Mouse (Mus musculus) hindbrain, embryonic 10.5 days (tissue): ENCODE results near the gene Ncapd3. TPM values are rescaled to one million over a fixed set of nuclear protein-coding genes. Genes with fewer than 3 reads are reported as not detected.

Experiments used
- DNase-seq: peaks from one replicate; pipeline ENCODE4 v3.0.0-alpha.2; 2017; ENCODE audit warnings: low spot score
- H3K27ac ChIP-seq: fragments of 300-500 bp; sonication (generic); 2 replicates; pipeline ENCODE4 v1.5.1; 2016; ENCODE audit warnings: mild to moderate bottlenecking, moderate library complexity
- H3K27me3 ChIP-seq: fragments of 300-500 bp; sonication (generic); 2 replicates; pipeline ENCODE4 v1.6.1; 2016; ENCODE audit warnings: mild to moderate bottlenecking; ENCODE audit not compliant: poor library complexity, insufficient read depth, severe bottlenecking
- H3K36me3 ChIP-seq: fragments of 300-500 bp; sonication (generic); 2 replicates; pipeline ENCODE4 v1.6.1; 2016; ENCODE audit warnings: mild to moderate bottlenecking, moderate library complexity
- H3K4me1 ChIP-seq: fragments of 300-500 bp; sonication (generic); replicated peaks from 2 replicates; pipeline ENCODE4 v1.6.1; 2016; ENCODE audit warnings: mild to moderate bottlenecking
- H3K4me3 ChIP-seq: fragments of 300-500 bp; sonication (generic); 2 replicates; pipeline ENCODE4 v1.5.1; 2016; ENCODE audit warnings: mild to moderate bottlenecking, moderate library complexity
- H3K9me3 ChIP-seq: fragments of 300-500 bp; sonication (generic); 2 replicates; pipeline ENCODE4 v1.6.1; 2016; ENCODE audit warnings: mild to moderate bottlenecking, moderate library complexity
- WGBS: fragments of 180-500 bp; shearing (Covaris S2); methylation state at CpG from one replicate; pipeline ENCODE4 v1.1.7; 2016; 5-methylcytosine and 5-hydroxymethylcytosine counted together
- polyA plus RNA-seq: library from polyadenylated mRNA; unstranded; fragments of >200 nt; fragmentation: Nextera tagmentation; extraction: Ambion mirVana; gene quantifications from 2 replicates; pipeline ENCODE4 v1.2.1, GENCODE M21; 2016

Gene Ncapd3
- polyA plus RNA-seq, 1 experiment from 2014 or later, result 28.8 TPM

- no peaks in the 10 kb centered on the region for H3K9me3 ChIP-seq
- no peak overlapping the region for H3K4me3 ChIP-seq
- no peak overlapping the region for H3K27ac ChIP-seq
- H3K36me3 ChIP-seq, result peaks cover 73% of the 10 kb centered on the region
- H3K4me1 ChIP-seq, result no peaks in the 10 kb centered on the region
- DNase-seq, result no peak
- no peaks in the 10 kb centered on the region for H3K27me3 ChIP-seq
- WGBS, result 95% methylated on average over 10 of the region's 10 CpGs
Measured at GRCm38 (mm10) chr9:27140432-27141065, 110.6 kb downstream of the Ncapd3 start.

- peaks cover 84% of the 10 kb centered on the region for H3K36me3 ChIP-seq
Measured at GRCm38 (mm10) chr9:27144271-27144840, 114.4 kb downstream of the Ncapd3 start.

More at GRCm38 (mm10) chr9:27144271-27144840, 114.4 kb downstream of the Ncapd3 start:
- peaks cover 17% of the 10 kb centered on the region for H3K4me1 ChIP-seq
- no peaks in the 10 kb centered on the region for H3K27me3 ChIP-seq
- no peak overlapping the region for H3K27ac ChIP-seq
- no peaks in the 10 kb centered on the region for H3K9me3 ChIP-seq
- whole genome bisulfite sequencing, result 83% methylated on average over 4 of the region's 4 CpGs
- no peak for DNase-seq
- H3K4me3 ChIP-seq, result no peak overlapping the region

Other genes starting within 250 kb of the Ncapd3 start
- 4.2 and 5.9 TPM in 2 replicates for gene Glb1l2, start 223.7 kb upstream of the Ncapd3 start, polyA plus RNA-seq
- gene Glb1l3, start 169.3 kb upstream of the Ncapd3 start, polyA plus RNA-seq, result not detected in 2 replicates
- gene Gm1110, start 107.1 kb upstream of the Ncapd3 start, polyA plus RNA-seq, result 0.12 TPM in 1 of 2 replicates, not detected in the other
- 38.6 and 42.3 TPM in 2 replicates for gene Acad8, start 30.6 kb upstream of the Ncapd3 start, polyA plus RNA-seq
- 167 and 171 TPM in 2 replicates for gene Thyn1, start 30.5 kb upstream of the Ncapd3 start, polyA plus RNA-seq
- 39.5 and 44.4 TPM in 2 replicates for gene Vps26b, start 110 bp upstream of the Ncapd3 start, polyA plus RNA-seq
- gene Jam3, start 125.2 kb downstream of the Ncapd3 start, polyA plus RNA-seq, result 133 TPM in 2 replicates